16 mouse cellular contexts compared by ENCODE assay signal in genomic region chr1:87733212-87733611, GRCm38 (mm10). TPM values are rescaled to one million over a fixed set of nuclear protein-coding genes. Genes with fewer than 3 reads are reported as not detected.
DNase-seq lines count a peak whose midpoint lies in the region; ATAC-seq and TF ChIP-seq lines count a peak whose summit lies in the region.
"Had no signal": no experiment of that assay in that cellular context is flagged by ENCODE, and none has a peak within 500 bp of the region (broad histone marks: within the 10 kb centered on the region; RNA-seq: fewer than 3 reads in every experiment).

No protein-coding gene starts in this region.

- no peak for TF ChIP-seq CTCF in left cerebral cortex, adult 2 months (IDR thresholded peaks at IDR 0.05)
- no peak for TF ChIP-seq CTCF in brain, embryonic 14.5 days (IDR thresholded peaks at IDR 0.05; ENCODE audit: borderline replicate concordance, extremely low read depth, insufficient read depth, insufficient read length)

- TF ChIP-seq POLR2A in brain, embryonic 14.5 days (IDR thresholded peaks at IDR 0.05; ENCODE audit: borderline replicate concordance, extremely low read depth, insufficient read depth, insufficient read length, poor library complexity, severe bottlenecking), result no peak

- no peak overlapping the region for H3K9ac ChIP-seq in intestine, embryonic 16.5 days (ENCODE audit: low read depth, low read length)
- H3K9ac ChIP-seq: limb, embryonic 15.5 days; neural tube, embryonic 12.5 days had no signal

- H3K4me1 ChIP-seq in intestine, embryonic 16.5 days (ENCODE audit: control insufficient read depth, insufficient read depth, low read length), result no peaks in the 10 kb centered on the region
- H3K4me1 ChIP-seq: hindbrain, embryonic 10.5 days; limb, embryonic 15.5 days; neural tube, embryonic 12.5 days had no signal

- no peak for ATAC-seq in intestine, embryonic 16.5 days
- ATAC-seq: intestine, postnatal 0 days had no signal

- intact Hi-C loops in left cerebral cortex, adult 2 months (cut with DNase I), result loop anchor here (2.0 kb wide), 2 partner anchors 24 to 52 kb away; no protein-coding TSS in a partner anchor
- intact Hi-C loops in left cerebral cortex, postnatal 10 days (cut with DNase I), result no loop called here

- H3K4me2 ChIP-seq in intestine, embryonic 16.5 days (ENCODE audit: low read depth, low read length), result no peak overlapping the region
- H3K4me2 ChIP-seq: limb, embryonic 15.5 days; neural tube, embryonic 12.5 days had no signal

- H3K36me3 ChIP-seq in intestine, embryonic 16.5 days (ENCODE audit: control insufficient read depth, insufficient read depth, low read length), result no peaks in the 10 kb centered on the region
- H3K36me3 ChIP-seq: hindbrain, embryonic 10.5 days; limb, embryonic 15.5 days; neural tube, embryonic 12.5 days had no signal

- no peaks in the 10 kb centered on the region for H3K27me3 ChIP-seq in intestine, embryonic 16.5 days (replicated peaks; ENCODE audit: control insufficient read depth, insufficient read depth, low read length)
- H3K27me3 ChIP-seq: limb, embryonic 15.5 days; neural tube, embryonic 12.5 days had no signal

- H3K9me3 ChIP-seq in intestine, embryonic 16.5 days (ENCODE audit: control insufficient read depth, low read length), result no peaks in the 10 kb centered on the region
- H3K9me3 ChIP-seq: hindbrain, embryonic 10.5 days; limb, embryonic 15.5 days; neural tube, embryonic 12.5 days had no signal

- peak; percentile 70 to 78 for DNase-seq in frontal cortex, adult 2 months (ENCODE audit: extremely low spot score in 1 of 2, low spot score in 1 of 2)
- no peak for DNase-seq in frontal cortex, postnatal 14 days (ENCODE audit: low spot score in 2 of 2)
- DNase-seq in left cerebral cortex, adult 2 months (ENCODE audit: extremely low spot score in 1 of 2, low spot score in 2 of 2), result peak in 1 of 2 experiments; percentile 35
- no peak for DNase-seq in left cerebral cortex, postnatal 10 days (ENCODE audit: extremely low spot score in 1 of 2, low spot score in 2 of 2)
- DNase-seq in brain, embryonic 14.5 days (ENCODE audit: low read depth), result peak; percentile 24
- DNase-seq in layer of hippocampus, postnatal 14 days (ENCODE audit: low spot score in 2 of 2), result peak; percentile 43 to 68
- no peak for DNase-seq in adrenal gland, postnatal 4 days (ENCODE audit: low spot score in 2 of 2)
- DNase-seq: adrenal gland, adult 2 months; kidney, postnatal 25 days; midbrain, embryonic 14.5 days had no signal

- peak overlapping the region; percentile 91 for H3K27ac ChIP-seq in left cerebral cortex, adult 2 months
- H3K27ac ChIP-seq in intestine, embryonic 16.5 days (ENCODE audit: low read length), result no peak overlapping the region
- H3K27ac ChIP-seq: hindbrain, embryonic 10.5 days; limb, embryonic 15.5 days; macrophage; neural tube, embryonic 12.5 days had no signal

- 83% methylated on average over 5 of the region's 5 CpGs for WGBS in intestine, embryonic 16.5 days

- H3K4me3 ChIP-seq in left cerebral cortex, adult 2 months, result no peak overlapping the region
- no peak overlapping the region for H3K4me3 ChIP-seq in intestine, embryonic 16.5 days (ENCODE audit: low read length)
- H3K4me3 ChIP-seq: hindbrain, embryonic 10.5 days; limb, embryonic 15.5 days; neural tube, embryonic 12.5 days had no signal

RNA-seq across cellular contexts. Expression of gene Atg16l1, which starts 22.5 kb away (rescaled TPM):
- polyA plus RNA-seq in frontal cortex, adult 2 months (2012; rRNA removed), result 73.7 and 83.3 TPM in 2 replicates
- total RNA-seq in left cerebral cortex, adult 2 months (2021), result 10 to 100 TPM; 69.1 to 69.5 TPM
- 10 to 100 TPM; 68.3 to 71.0 TPM for total RNA-seq in left cerebral cortex, postnatal 10 days (2021)
- polyA plus RNA-seq in brain, embryonic 14.5 days (2012; rRNA removed), result 80.8 and 83.9 TPM in 2 replicates
- total RNA-seq in layer of hippocampus, postnatal 14 days (2021), result 10 to 100 TPM; 53.9 to 61.1 TPM
- total RNA-seq in adrenal gland, postnatal 4 days (2021), result 10 to 100 TPM; 41.8 to 44.7 TPM
- 21.7 and 24.6 TPM in 2 replicates for polyA plus RNA-seq in intestine, embryonic 16.5 days (2015; fragmentation: Nextera tagmentation; extraction: Ambion mirVana)

Comparison
In these comparisons a context has a peak if more than half of its experiments do, and no peak if none do; other contexts are left out.
1. DNase-seq: peak in frontal cortex, adult 2 months (2 of 2), brain, embryonic 14.5 days (single experiment) and layer of hippocampus, postnatal 14 days (2 of 2); none in frontal cortex, postnatal 14 days (0 of 2), left cerebral cortex, postnatal 10 days (0 of 2) and adrenal gland, postnatal 4 days (0 of 2).